Mouse (Mus musculus): ENCODE results near the gene Brip1.
"Not testable (repeated sequence)": the region's sequence is repeated elsewhere in the genome, so short reads cannot be mapped to it uniquely, and the experiment has no call there.

Gene Brip1

DNA sequence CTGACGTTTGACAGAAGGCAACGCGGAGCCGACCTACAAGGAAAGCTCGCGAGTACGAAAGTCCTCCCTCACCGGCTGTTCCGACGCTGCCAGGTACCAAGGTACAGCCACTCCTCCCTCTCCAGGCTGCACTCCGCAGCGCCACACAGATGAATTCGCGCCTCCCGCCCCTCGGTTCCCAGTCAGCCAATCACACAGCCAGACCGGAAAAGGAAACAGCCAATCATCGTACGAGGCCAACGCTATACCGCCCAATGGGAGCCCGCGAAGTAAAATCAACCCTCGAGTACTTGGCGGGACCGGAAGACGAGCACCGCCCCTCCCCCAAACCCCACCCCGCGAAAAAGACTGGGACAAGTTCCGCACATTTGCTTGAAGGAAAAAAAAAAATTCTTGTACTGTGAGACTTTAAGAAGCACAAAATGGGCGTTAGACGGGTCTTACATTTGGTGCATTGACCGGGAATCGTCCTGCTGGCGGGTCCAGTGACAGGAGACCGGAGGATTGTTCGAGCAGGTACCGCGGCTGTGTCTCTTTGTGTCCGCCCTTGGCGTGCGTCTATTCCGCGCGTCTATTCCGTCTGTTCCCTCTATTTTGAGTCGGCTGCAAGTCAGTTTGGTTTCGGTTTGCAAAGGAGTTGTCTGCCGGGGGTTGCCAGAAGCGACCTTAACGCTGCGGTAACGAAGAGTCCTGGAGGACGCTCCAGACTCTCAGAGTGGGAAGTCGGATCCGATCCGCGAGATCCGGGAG, at the start of gene Brip1:
Brip1 (minus strand) TSS at position 157 of the 750 bp plus-strand sequence.
- peak; percentile 75 for DNase-seq (ENCODE audit: low spot score)

- DNase-seq (ENCODE audit: low spot score): no peak
Measured at GRCm38 (mm10) chr11:86232446-86232845, 31.5 kb upstream of the Brip1 start.

GRCm38 (mm10) chr11:86231781-86232350, 30.9 kb upstream of the Brip1 start:
- no peak for DNase-seq (ENCODE audit: low spot score)

DNA sequence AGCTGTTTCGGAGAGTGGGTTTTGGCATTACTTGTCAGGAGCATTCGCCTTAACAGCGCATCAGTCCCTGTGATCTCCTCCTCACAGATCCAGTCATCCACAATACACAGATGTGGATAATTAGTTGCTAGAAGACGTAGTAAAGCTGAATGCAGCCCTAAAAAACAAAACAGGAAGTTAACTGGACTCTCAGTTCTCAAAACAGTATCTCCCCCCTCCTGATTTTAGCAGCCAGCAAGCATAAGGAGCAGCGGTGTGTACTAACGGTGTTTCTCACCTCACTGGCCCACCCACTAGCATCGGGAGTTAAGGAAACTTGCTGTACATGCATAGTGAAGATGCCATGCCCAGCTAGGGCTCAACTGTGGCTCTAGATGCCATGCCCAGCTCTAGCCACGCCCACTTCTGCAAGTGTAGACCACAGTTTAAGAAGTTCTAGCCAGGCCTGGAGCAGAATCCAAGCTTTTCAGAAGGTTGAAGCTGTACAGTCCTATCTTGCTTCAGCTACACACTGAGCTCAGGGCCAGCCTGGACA, 25.7 kb upstream of the Brip1 start:
- DNase-seq (ENCODE audit: low spot score): no peak

DNA sequence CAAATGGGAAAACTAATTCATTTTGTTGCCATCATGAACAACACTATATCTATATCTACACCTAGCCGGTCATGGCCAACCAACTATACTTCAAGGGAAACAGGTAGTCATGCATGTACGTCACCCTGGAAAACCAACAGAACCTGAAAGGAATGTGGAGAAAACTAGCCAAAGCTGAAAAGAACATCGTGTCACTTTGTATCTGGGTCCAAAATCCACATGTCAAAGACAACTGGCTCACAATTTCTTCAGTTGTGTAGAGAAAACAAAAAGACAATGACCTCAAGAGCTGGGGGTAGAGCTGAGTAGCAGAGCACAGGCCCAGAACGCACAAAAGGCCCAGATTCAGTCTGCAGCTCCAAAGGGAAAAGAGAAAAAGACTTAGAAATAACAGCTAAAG, 24.8 kb upstream of the Brip1 start:
- DNase-seq (ENCODE audit: low spot score): no peak

DNA sequence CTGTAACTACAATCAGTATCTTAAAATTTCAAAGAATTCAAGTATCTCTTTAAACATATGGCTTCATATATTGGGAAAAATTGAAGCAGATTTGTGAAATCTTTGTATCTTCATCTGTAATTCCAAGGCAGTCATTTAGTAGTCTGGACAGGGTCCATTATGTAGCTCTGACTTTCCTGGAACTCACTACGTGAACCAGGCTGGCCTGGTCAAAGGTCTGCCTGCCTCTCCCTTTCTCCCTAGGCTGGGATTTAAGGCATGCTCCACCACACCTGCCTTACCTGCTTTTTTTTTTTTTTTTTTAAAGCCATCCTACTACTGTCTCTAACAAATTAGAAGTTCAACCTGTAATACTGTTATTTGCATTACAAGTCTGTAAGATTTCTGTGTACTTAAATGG, 10.8 kb upstream of the Brip1 start:
- no peak for DNase-seq (ENCODE audit: low spot score)

- no peak for DNase-seq (ENCODE audit: low spot score)
Measured at GRCm38 (mm10) chr11:86209123-86209522, 8.1 kb upstream of the Brip1 start.

DNA sequence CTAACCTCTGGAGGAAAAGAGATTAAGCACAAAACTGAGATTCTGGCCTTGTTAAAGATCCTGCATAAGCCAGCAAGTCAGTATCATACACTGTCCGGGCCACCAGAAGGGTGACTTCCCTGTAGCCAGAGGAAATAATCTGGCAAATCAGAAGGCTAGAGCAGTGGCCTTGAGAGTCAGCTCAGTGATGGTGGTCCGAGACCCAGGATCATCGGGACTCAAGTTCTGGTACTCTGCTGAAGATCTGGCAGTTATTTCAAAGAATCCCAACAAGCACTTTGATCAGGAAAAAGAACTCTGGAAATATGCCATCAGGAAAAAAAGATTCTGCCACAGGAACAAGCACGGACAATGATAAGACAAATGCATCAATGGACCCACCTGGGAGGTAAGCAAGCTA, 4.9 kb upstream of the Brip1 start:
- no peak for DNase-seq (ENCODE audit: low spot score)

DNA sequence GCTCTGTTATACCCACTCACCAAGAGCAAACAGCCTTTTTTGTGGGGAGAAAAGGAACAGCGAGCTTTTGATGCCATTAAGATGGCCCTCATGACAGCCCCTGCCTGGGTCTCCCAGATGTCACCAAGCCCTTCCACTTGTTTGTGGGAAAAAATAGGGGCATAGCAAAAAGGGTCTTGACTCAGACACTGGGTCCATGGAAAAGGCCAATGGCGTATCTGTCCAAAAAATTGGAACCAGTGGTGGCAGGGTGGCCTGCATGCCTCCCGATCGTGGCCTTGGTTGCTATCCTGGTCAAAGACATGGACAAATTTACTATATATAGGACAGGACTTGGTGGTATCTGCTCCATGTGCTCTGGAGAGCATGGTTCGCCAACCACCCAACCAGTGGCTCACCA, 4.0 kb upstream of the Brip1 start:
- DNase-seq (ENCODE audit: low spot score): no peak

DNA sequence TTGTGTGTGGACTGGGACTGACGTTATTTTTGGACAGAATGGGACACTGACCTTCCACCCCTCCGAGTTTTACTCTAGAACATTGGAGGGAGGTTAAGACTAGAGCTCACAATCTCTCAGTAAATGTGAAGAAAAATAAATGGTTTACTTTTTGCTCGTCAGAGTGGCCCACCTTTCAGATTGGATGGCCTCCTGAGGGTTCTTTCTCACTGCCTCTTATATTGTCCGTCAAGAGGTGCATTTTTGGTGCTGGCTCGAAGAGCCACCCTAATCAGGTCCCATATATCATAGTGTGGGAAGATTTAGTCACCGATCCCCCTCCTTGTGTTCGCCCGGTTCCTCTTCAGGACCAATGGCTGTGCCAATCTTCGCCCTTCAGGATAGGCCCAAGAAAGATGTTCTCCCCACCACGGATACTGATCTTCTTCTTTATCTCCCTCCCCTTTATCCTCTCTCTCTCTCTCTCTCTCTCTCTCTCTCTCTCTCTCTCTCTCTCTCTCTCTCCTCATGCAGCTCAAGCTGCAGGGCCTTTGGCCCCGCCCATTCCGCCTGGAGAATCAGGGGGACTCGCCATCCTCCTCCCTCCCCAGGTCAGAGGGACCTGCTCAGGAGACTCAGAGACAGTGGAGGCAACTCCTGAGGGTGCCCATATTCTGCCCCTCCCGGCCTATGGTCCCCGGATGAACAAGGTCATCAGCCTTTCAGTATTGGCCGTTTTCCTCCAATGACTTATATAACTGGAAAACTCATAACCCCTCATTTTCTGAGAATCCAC, 1.1 kb upstream of the Brip1 start:
- no peak for DNase-seq (ENCODE audit: low spot score)

- DNase-seq (ENCODE audit: low spot score): no peak
Measured at GRCm38 (mm10) chr11:86200460-86201021, 452 bp downstream of the Brip1 start.

- no peak for DNase-seq (ENCODE audit: low spot score)
Measured at GRCm38 (mm10) chr11:86199733-86200132, 1.3 kb downstream of the Brip1 start.

GRCm38 (mm10) chr11:86185224-86185623, 15.8 kb downstream of the Brip1 start:
- DNase-seq (ENCODE audit: low spot score): not testable (repeated sequence)

DNA sequence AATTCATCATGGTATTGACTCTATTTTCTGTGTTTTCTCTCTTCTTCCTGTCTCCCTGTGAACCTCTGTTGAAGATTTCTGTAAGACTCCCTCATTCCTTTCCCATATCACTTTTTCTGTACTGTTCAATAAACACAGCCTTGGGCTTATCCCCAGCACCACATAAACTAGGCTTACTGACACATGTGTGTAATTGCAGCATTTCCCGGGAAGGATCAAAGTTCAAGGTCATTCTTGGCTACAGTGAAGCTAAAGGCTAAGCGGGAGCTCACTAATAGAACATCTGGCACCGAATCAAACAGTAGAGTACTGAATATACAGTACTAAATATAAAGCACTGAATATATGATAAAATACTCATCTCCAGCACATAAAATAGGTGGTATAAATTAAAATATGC, 25.2 kb downstream of the Brip1 start:
- DNase-seq (ENCODE audit: low spot score): no peak

- DNase-seq (ENCODE audit: low spot score): peak; percentile 12
Measured at GRCm38 (mm10) chr11:86174173-86174572, 26.8 kb downstream of the Brip1 start.

- no peak for DNase-seq (ENCODE audit: low spot score)
Measured at GRCm38 (mm10) chr11:86170743-86171142, 30.2 kb downstream of the Brip1 start.

- no peak for DNase-seq (ENCODE audit: low spot score)
Measured at GRCm38 (mm10) chr11:86160251-86160650, 40.7 kb downstream of the Brip1 start.

DNA sequence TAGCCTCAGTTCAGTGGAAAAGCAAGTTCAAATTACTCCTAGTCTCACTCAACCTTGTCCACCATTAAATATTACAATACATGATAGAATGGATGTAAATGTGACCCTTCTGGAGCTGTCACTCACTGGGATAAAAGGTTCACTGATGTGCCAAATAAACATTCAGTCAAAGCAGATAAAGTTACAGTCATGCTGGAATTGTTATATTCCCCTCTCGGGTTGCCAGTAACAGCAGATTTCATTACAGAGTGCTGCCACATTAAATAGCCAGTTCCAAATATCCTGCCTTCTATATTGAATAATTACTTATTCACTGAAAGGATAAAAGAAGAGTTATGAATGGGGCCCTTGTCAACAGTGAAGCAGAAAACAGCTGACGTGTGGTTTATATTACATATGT, 42.0 kb downstream of the Brip1 start:
- DNase-seq (ENCODE audit: low spot score): no peak

DNA sequence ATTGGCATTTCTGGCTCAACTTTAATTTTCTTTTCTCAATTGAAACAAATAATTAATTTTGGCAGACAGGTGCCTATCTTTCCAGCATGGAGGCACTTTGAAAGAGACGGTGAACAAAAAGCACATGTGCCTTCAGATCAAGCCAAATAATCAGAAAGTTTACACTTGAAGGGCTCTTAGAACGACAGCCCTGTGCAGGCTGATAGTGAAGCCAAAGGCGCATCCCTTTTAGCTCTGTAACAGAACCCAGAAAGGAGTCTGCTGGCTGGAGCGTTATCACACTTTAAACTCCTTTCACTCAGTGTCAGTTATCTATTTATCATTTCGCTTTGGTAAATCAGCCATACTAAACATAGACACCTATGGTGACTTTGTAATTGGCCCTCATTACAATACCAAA, 45.4 kb downstream of the Brip1 start:
- no peak for DNase-seq (ENCODE audit: low spot score)

- DNase-seq (ENCODE audit: low spot score): no peak
Measured at GRCm38 (mm10) chr11:86131324-86131723, 69.7 kb downstream of the Brip1 start.

- DNase-seq (ENCODE audit: low spot score): no peak
Measured at GRCm38 (mm10) chr11:86117078-86117869, 83.7 kb downstream of the Brip1 start.

DNA sequence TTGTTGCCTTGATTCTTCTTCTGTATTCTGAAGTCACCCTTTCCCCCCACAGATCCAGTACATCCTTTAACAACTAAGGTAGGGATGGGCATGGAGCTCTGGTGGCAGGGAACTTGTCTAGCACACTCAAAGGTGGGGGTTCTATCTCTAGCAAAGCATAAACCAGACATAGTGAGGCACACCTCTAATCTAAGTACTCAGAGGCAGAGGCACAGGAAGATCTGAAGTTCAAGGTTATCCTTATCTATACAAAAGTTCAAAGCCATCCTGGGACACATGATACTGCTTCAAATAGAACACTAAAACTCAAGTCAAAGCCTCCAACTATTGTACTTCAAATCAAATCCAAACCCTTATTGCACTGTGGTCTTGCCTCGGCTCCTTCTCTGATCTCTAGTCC, 85.0 kb downstream of the Brip1 start:
- no peak for DNase-seq (ENCODE audit: low spot score)

Measured in ovary, postnatal 10 days (tissue).